ENCODE assay signal across 19 mouse cellular contexts in the genomic region with DNA sequence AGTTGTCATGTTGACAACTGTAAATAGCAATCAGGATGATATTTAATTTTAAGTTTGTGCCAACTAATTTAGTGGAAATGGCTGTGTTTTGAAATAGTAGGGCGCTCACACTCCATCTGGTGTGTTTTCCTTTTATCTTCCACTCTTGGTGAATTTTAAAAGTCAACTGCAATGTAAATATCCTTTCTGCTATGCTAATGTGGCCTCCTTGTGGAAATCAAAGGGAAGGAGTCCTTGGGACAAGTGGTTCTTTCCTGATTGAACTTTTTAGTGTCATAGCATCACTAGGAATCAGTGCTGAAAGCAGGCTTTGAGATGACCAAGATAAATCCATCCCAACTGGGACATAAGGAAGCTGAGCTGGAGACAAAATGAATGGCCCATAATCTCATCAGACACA.
DNase-seq lines count a peak whose midpoint lies in the region; ATAC-seq and TF ChIP-seq lines count a peak whose summit lies in the region.
"Had no signal": no experiment of that assay in that cellular context is flagged by ENCODE, and none has a peak within 500 bp of the region (broad histone marks: within the 10 kb centered on the region; RNA-seq: fewer than 3 reads in every experiment).

No protein-coding gene starts in this region.

- H3K9ac ChIP-seq in lung, postnatal 0 days (replicated peaks; ENCODE audit: low read depth), result no peak overlapping the region
- H3K9ac ChIP-seq: embryonic facial prominence, embryonic 13.5 days; forebrain, embryonic 15.5 days; heart, embryonic 12.5 days; hindbrain, embryonic 14.5 days had no signal

- DNase-seq in layer of hippocampus, adult 11-12 months (ENCODE audit: low spot score), result peak; percentile 8
- no peak for DNase-seq in layer of hippocampus, adult 9-10 months (ENCODE audit: low spot score)
- DNase-seq in left cerebral cortex, postnatal 25 days (ENCODE audit: low spot score in 2 of 2), result peak; percentile 13 to 20
- no peak for DNase-seq in left cerebral cortex, postnatal 4 days
- peak; percentile 14 for DNase-seq in brain, embryonic 18.5 days (ENCODE audit: low read depth, low spot score)
- DNase-seq in lung, postnatal 0 days (ENCODE audit: low spot score), result no peak
- no peak for DNase-seq in kidney, adult 11 months
- DNase-seq: adrenal gland, adult 8-10 months; adrenal gland, postnatal 36 days; cerebellum, adult 18-20 months; cerebellum, adult 9-11 months; cerebellum, postnatal 36 days; gastrocnemius, adult 2 months; gastrocnemius, postnatal 25 days had no signal

- no peaks in the 10 kb centered on the region for H3K27me3 ChIP-seq in lung, postnatal 0 days (replicated peaks; ENCODE audit: insufficient read depth, low read length)
- H3K27me3 ChIP-seq: embryonic facial prominence, embryonic 13.5 days; forebrain, embryonic 15.5 days; heart, embryonic 12.5 days had no signal

- no peaks in the 10 kb centered on the region for H3K4me1 ChIP-seq in lung, postnatal 0 days (ENCODE audit: insufficient read depth, low read depth, low read length)
- H3K4me1 ChIP-seq: embryonic facial prominence, embryonic 13.5 days; forebrain, embryonic 15.5 days; heart, embryonic 12.5 days; hindbrain, embryonic 10.5 days had no signal

- TF ChIP-seq EP300 in lung, postnatal 0 days (IDR thresholded peaks at IDR 0.05), result no peak

- H3K36me3 ChIP-seq in lung, postnatal 0 days (ENCODE audit: insufficient read depth, low read length), result no peaks in the 10 kb centered on the region
- H3K36me3 ChIP-seq: embryonic facial prominence, embryonic 13.5 days; forebrain, embryonic 15.5 days; heart, embryonic 12.5 days; hindbrain, embryonic 10.5 days had no signal

- 72% methylated on average over 1 of the region's 1 CpGs for WGBS in lung, postnatal 0 days

- intact Hi-C loops in left cerebral cortex, postnatal 25 days (cut with DNase I), result loop anchor here (10.0 kb wide), 1 partner anchor 354 kb away; no protein-coding TSS in a partner anchor
- intact Hi-C loops in left cerebral cortex, postnatal 4 days (cut with DNase I), result no loop called here

- H3K9me3 ChIP-seq in lung, postnatal 0 days (ENCODE audit: low read length), result no peaks in the 10 kb centered on the region
- H3K9me3 ChIP-seq: embryonic facial prominence, embryonic 13.5 days; forebrain, embryonic 15.5 days; heart, embryonic 12.5 days; hindbrain, embryonic 10.5 days had no signal

- H3K27ac ChIP-seq in lung, postnatal 0 days (ENCODE audit: low read length), result no peak overlapping the region
- H3K27ac ChIP-seq: embryonic facial prominence, embryonic 13.5 days; forebrain, embryonic 15.5 days; gastrocnemius, adult 2 months; hindbrain, embryonic 10.5 days; hindbrain, embryonic 14.5 days had no signal

- H3K4me2 ChIP-seq in lung, postnatal 0 days (replicated peaks; ENCODE audit: low read depth, low read length), result no peak overlapping the region
- H3K4me2 ChIP-seq: embryonic facial prominence, embryonic 13.5 days; forebrain, embryonic 15.5 days; heart, embryonic 12.5 days; hindbrain, embryonic 14.5 days had no signal

- ATAC-seq in lung, postnatal 0 days, result no peak
- ATAC-seq: forebrain, embryonic 15.5 days had no signal

- TF ChIP-seq CTCF in lung, postnatal 0 days (IDR thresholded peaks at IDR 0.05), result no peak

- H3K4me3 ChIP-seq in lung, postnatal 0 days (ENCODE audit: low read depth, low read length), result no peak overlapping the region
- H3K4me3 ChIP-seq: embryonic facial prominence, embryonic 13.5 days; forebrain, embryonic 15.5 days; gastrocnemius, adult 2 months; heart, embryonic 12.5 days; hindbrain, embryonic 10.5 days had no signal

Comparison
In these comparisons a context has a peak if more than half of its experiments do, and no peak if none do; other contexts are left out.
1. DNase-seq: peak in layer of hippocampus, adult 11-12 months (single experiment), left cerebral cortex, postnatal 25 days (2 of 2) and brain, embryonic 18.5 days (single experiment); none in layer of hippocampus, adult 9-10 months (single experiment), left cerebral cortex, postnatal 4 days (single experiment), lung, postnatal 0 days (single experiment) and kidney, adult 11 months (single experiment).